Mouse (Mus musculus): Measurements from ENCODE around the gene Tmprss15. TPM values are rescaled to one million over a fixed set of nuclear protein-coding genes. Genes with fewer than 3 reads are reported as not detected.

Gene Tmprss15
- total and polyA plus RNA-seq, 3 experiments: not detected

GRCm38 (mm10) chr16:79098321-79098720 lies 7.4 kb upstream of the Tmprss15 start:
- peak overlapping the region; percentile 40 for H3K9ac ChIP-seq (ENCODE audit: control insufficient read depth, low read depth, low read length, poor library complexity, severe bottlenecking)
- H3K4me1 ChIP-seq (ENCODE audit: control insufficient read depth in 1 of 2, insufficient read depth in 2 of 2, low read length in 2 of 2): peaks cover 11 to 17% of the 10 kb centered on the region in 2 experiments
- peaks cover 0 to 16% of the 10 kb centered on the region in 2 experiments; a peak in 2 of 4 replicates for H3K36me3 ChIP-seq (ENCODE audit: control insufficient read depth in 1 of 2, insufficient read depth in 2 of 2, low read length in 2 of 2)
- H3K9me3 ChIP-seq (replicated peaks; ENCODE audit: insufficient read depth, low read length): no peaks in the 10 kb centered on the region
- no peaks in the 10 kb centered on the region for H3K79me2 ChIP-seq (ENCODE audit: control insufficient read depth, insufficient read depth, low read length, poor library complexity)
- peak overlapping the region; percentile 21 to 66; a peak in 3 of 4 replicates for H3K4me3 ChIP-seq (ENCODE audit: control insufficient read depth in 1 of 2, insufficient read depth in 1 of 2, low read depth in 2 of 2, low read length in 2 of 2)
- H3K27me3 ChIP-seq (ENCODE audit: control insufficient read depth in 1 of 2, insufficient read depth in 2 of 2, low read length in 2 of 2): no peaks in the 10 kb centered on the region
- peak; percentile 64 for DNase-seq (ENCODE audit: low read depth, low spot score)
- H3K27ac ChIP-seq (ENCODE audit: control insufficient read depth, low read depth, low read length): peak overlapping the region; percentile 80
- no peak for TF ChIP-seq CHD2 (IDR thresholded peaks at IDR 0.05; ENCODE audit: low read length)
- no peak; a peak in 1 of 4 replicates for TF ChIP-seq POLR2A (IDR thresholded peaks at IDR 0.05; ENCODE audit: control insufficient read depth in 1 of 2, insufficient read depth in 1 of 2, low read depth in 1 of 2, low read length in 2 of 2, poor library complexity in 1 of 2)
- no peak for TF ChIP-seq KAT2A (conservative IDR thresholded peaks at IDR 0.05; ENCODE audit: low read depth, low read length)
- TF ChIP-seq POLR2AphosphoS5 (IDR thresholded peaks at IDR 0.05; ENCODE audit: borderline replicate concordance, low read depth, low read length): no peak
- TF ChIP-seq MXI1 (IDR thresholded peaks at IDR 0.05; ENCODE audit: low read depth, low read length): no peak
- no peak for TF ChIP-seq USF1 (IDR thresholded peaks at IDR 0.05; ENCODE audit: low read depth, low read length)
- TF ChIP-seq MYC (IDR thresholded peaks at IDR 0.05; ENCODE audit: low read depth, low read length): no peak
- no peak for TF ChIP-seq RAD21 (IDR thresholded peaks at IDR 0.05; ENCODE audit: low read depth, low read length)
- no peak for TF ChIP-seq ELF1 (IDR thresholded peaks at IDR 0.05; ENCODE audit: low read depth, low read length)
- TF ChIP-seq TAL1 (IDR thresholded peaks at IDR 0.05; ENCODE audit: low read length): no peak
- no peak for TF ChIP-seq USF2 (IDR thresholded peaks at IDR 0.05; ENCODE audit: borderline replicate concordance in 1 of 2, insufficient read depth in 1 of 2, low read depth in 1 of 2, low read length in 2 of 2)
- TF ChIP-seq TBP (IDR thresholded peaks at IDR 0.05; ENCODE audit: low read depth, low read length): peak; percentile 26; the same call in 1 of the 2 replicates
- 0 out of 2 replicates have a peak, but pooled peaks have one; percentile 14 for TF ChIP-seq HCFC1 (IDR thresholded peaks at IDR 0.05; ENCODE audit: low read depth, low read length)
- no peak for TF ChIP-seq E2F4 (IDR thresholded peaks at IDR 0.05; ENCODE audit: borderline replicate concordance, low read depth, low read length)
- TF ChIP-seq MAX (IDR thresholded peaks at IDR 0.05; ENCODE audit: low read length): no peak
- no peak; the same call in 1 of the 2 replicates for TF ChIP-seq RCOR1 (IDR thresholded peaks at IDR 0.05; ENCODE audit: low read depth, low read length)
- no peak for TF ChIP-seq BHLHE40 (IDR thresholded peaks at IDR 0.05; ENCODE audit: borderline replicate concordance, low read depth, low read length)
- TF ChIP-seq SIN3A (IDR thresholded peaks at IDR 0.05; ENCODE audit: low read length): peak; percentile 66; the same call in 1 of the 2 replicates
- no peak for TF ChIP-seq ZC3H11A (IDR thresholded peaks at IDR 0.05; ENCODE audit: low read depth, low read length)
- no peak for TF ChIP-seq MAZ (IDR thresholded peaks at IDR 0.05; ENCODE audit: low read depth, low read length)
- TF ChIP-seq CHD1 (IDR thresholded peaks at IDR 0.05; ENCODE audit: low read depth, low read length): no peak
- no peak for TF ChIP-seq JUND (IDR thresholded peaks at IDR 0.05; ENCODE audit: low read depth, low read length)
- peak; percentile 88 for TF ChIP-seq ETS1 (IDR thresholded peaks at IDR 0.05; ENCODE audit: low read depth, low read length)
- TF ChIP-seq NELFE (IDR thresholded peaks at IDR 0.05; ENCODE audit: low read depth, low read length): no peak
- TF ChIP-seq EP300 (IDR thresholded peaks at IDR 0.05; ENCODE audit: low read depth in 1 of 2, low read length in 2 of 2): peak; percentile 92 to 95
- no peak for TF ChIP-seq MEF2A (IDR thresholded peaks at IDR 0.05; ENCODE audit: extremely low read depth, insufficient replicate concordance, low read depth, low read length, poor library complexity, severe bottlenecking)
- no peak for TF ChIP-seq NRF1 (IDR thresholded peaks at IDR 0.05; ENCODE audit: insufficient read depth, low read depth, low read length, poor library complexity, severe bottlenecking)
- TF ChIP-seq MYB (IDR thresholded peaks at IDR 0.05; ENCODE audit: low read depth, low read length): peak; percentile 97
- no peak for TF ChIP-seq ZKSCAN1 (IDR thresholded peaks at IDR 0.05; ENCODE audit: low read depth, low read length)
- no peak for TF ChIP-seq POLR2AphosphoS2 (IDR thresholded peaks at IDR 0.05; ENCODE audit: low read length)
- no peak for TF ChIP-seq ZMIZ1 (IDR thresholded peaks at IDR 0.05; ENCODE audit: low read depth, low read length)
- no peak for TF ChIP-seq GABPA (IDR thresholded peaks at IDR 0.05; ENCODE audit: low read depth, low read length)
- TF ChIP-seq SMC3 (IDR thresholded peaks at IDR 0.05; ENCODE audit: low read depth, low read length): no peak
- TF ChIP-seq MAFK (IDR thresholded peaks at IDR 0.05; ENCODE audit: borderline replicate concordance, low read depth, low read length): no peak
- TF ChIP-seq CTCF (IDR thresholded peaks at IDR 0.05 in 2 of 3, conservative IDR thresholded peaks at IDR 0.05 in 1 of 3; ENCODE audit: control insufficient read depth in 1 of 3, insufficient read depth in 1 of 3, low read depth in 2 of 3, low read length in 3 of 3, poor library complexity in 1 of 3, severe bottlenecking in 1 of 3): no peak
- no peak for TF ChIP-seq ZNF384 (IDR thresholded peaks at IDR 0.05; ENCODE audit: low read depth, low read length)
- TF ChIP-seq UBTF (IDR thresholded peaks at IDR 0.05; ENCODE audit: borderline replicate concordance, insufficient read depth, low read depth, low read length): no peak
- TF ChIP-seq TCF12 (IDR thresholded peaks at IDR 0.05; ENCODE audit: low read depth, low read length): peak; percentile 71

Data from MEL (cell line).